Mouse (Mus musculus): Measurements from ENCODE around the gene Spr. TPM values are rescaled to one million over a fixed set of nuclear protein-coding genes. Genes with fewer than 3 reads are reported as not detected.
"Not testable (repeated sequence)": the region's sequence is repeated elsewhere in the genome, so short reads cannot be mapped to it uniquely, and the experiment has no call there.

Gene Spr
- total and polyA plus RNA-seq, 2 experiments from 2014 or later, result 60.9 to 108 TPM

GRCm38 (mm10) chr6:85141013-85141412 is 3.4 kb upstream of the Spr start:
- WGBS, result 3% methylated on average over 6 of the region's 7 CpGs
- TF ChIP-seq CTCF (IDR thresholded peaks at IDR 0.05; ENCODE audit: low read depth), result peak; percentile 58
- not testable (repeated sequence) for H3K27me3 ChIP-seq (ENCODE audit: control insufficient read depth, insufficient read depth, low read length); H3K27ac ChIP-seq (ENCODE audit: low read depth); H3K4me2 ChIP-seq (ENCODE audit: low read depth, low read length); H3K9me3 ChIP-seq (replicated peaks; ENCODE audit: control insufficient read depth, low read length); H3K9ac ChIP-seq (replicated peaks; ENCODE audit: low read depth, low read length); ATAC-seq (ENCODE audit: insufficient read depth, low read depth); H3K36me3 ChIP-seq (replicated peaks; ENCODE audit: control insufficient read depth, insufficient read depth, low read length); H3K4me3 ChIP-seq (ENCODE audit: low read depth, low read length)
- DNase-seq (ENCODE audit: low spot score), result peak; percentile 38
- peaks cover 12% of the 10 kb centered on the region for H3K4me1 ChIP-seq (ENCODE audit: control insufficient read depth, insufficient read depth)

- ATAC-seq (ENCODE audit: insufficient read depth, low read depth) (no peak), DNase-seq (ENCODE audit: low spot score) (no peak)
- TF ChIP-seq EP300 (IDR thresholded peaks at IDR 0.05; ENCODE audit: low read depth) (no peak), CTCF (IDR thresholded peaks at IDR 0.05; ENCODE audit: low read depth) (no peak)
- Histone ChIP-seq H3K36me3 (replicated peaks; ENCODE audit: control insufficient read depth, insufficient read depth, low read length) (peaks cover 8% of the 10 kb centered on the region; the same call in 1 of the 2 replicates), H3K4me1 (ENCODE audit: control insufficient read depth, insufficient read depth) (peaks cover 12% of the 10 kb centered on the region), H3K4me2 (ENCODE audit: low read depth, low read length) (no peak overlapping the region), H3K9me3 (replicated peaks; ENCODE audit: control insufficient read depth, low read length) (no peaks in the 10 kb centered on the region), H3K27ac (ENCODE audit: low read depth) (no peak overlapping the region), H3K4me3 (ENCODE audit: low read depth, low read length) (no peak overlapping the region), H3K27me3 (ENCODE audit: control insufficient read depth, insufficient read depth, low read length) (no peaks in the 10 kb centered on the region), H3K9ac (replicated peaks; ENCODE audit: low read depth, low read length) (no peak overlapping the region)
- WGBS, result 87% methylated on average over 2 of the region's 2 CpGs
Observed at GRCm38 (mm10) chr6:85139534-85139933, 2.0 kb upstream of the Spr start.

- H3K4me3 ChIP-seq (ENCODE audit: low read depth, low read length), result peak overlapping the region; percentile 96
- not testable (repeated sequence) for H3K27ac ChIP-seq (ENCODE audit: low read depth); DNase-seq (ENCODE audit: low spot score); H3K27me3 ChIP-seq (ENCODE audit: control insufficient read depth, insufficient read depth, low read length); ATAC-seq (ENCODE audit: insufficient read depth, low read depth); H3K9me3 ChIP-seq (replicated peaks; ENCODE audit: control insufficient read depth, low read length)
- WGBS, result 53% methylated on average over 7 of the region's 7 CpGs
- peaks cover 22% of the 10 kb centered on the region for H3K36me3 ChIP-seq (replicated peaks; ENCODE audit: control insufficient read depth, insufficient read depth, low read length)
- peaks cover 12% of the 10 kb centered on the region for H3K4me1 ChIP-seq (ENCODE audit: control insufficient read depth, insufficient read depth)
- peak overlapping the region; percentile 80 for H3K9ac ChIP-seq (replicated peaks; ENCODE audit: low read depth, low read length)
- H3K4me2 ChIP-seq (ENCODE audit: low read depth, low read length), result peak overlapping the region; percentile 74
Observed at GRCm38 (mm10) chr6:85136784-85137183, 782 bp downstream of the Spr start.

DNA sequence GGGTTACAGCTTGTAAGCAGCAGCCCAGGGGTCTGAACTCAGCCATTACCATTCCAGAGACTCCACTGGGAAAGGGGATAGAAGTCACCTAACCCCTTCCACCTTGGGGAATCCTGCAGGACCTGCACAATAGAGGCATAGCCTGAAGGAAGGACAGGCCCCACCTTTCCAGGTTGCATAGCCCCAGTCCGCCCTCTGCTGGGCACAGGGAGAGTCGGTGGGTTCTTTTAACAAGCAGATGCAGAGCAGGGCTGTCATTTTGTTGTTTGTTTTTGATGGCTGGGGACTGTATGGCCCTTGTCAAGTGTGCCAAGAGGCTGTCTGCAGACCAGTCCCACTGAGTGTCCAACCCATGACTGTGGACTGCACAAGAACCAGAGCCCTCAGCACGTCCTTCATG is 4.8 kb downstream of the Spr start:
- WGBS, result 36% methylated on average over 3 of the region's 3 CpGs
- ATAC-seq (ENCODE audit: insufficient read depth, low read depth); DNase-seq (ENCODE audit: low spot score): not testable (repeated sequence)

DNA sequence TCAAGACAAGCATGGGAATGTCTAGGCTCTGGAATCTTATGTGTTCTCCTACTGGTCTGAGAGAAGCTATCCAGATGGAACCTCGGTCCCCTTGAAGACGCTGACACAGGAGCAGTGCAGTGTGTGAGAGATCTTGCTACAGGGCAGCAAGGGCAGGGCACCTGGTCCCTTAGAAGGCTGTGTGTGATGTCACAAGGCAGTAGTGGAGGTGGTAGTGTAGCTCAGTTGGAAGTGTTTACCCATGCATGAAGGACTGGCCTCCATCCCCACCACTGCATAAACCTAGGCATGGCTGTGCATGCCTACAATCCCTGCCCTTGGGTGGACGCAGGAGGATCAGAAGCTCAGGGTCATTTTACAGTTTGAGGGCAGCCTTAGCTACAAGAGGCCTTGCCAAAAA is 5.3 kb downstream of the Spr start:
- H3K4me1 ChIP-seq (ENCODE audit: control insufficient read depth, insufficient read depth); ATAC-seq (ENCODE audit: insufficient read depth, low read depth); DNase-seq (ENCODE audit: low spot score); H3K27ac ChIP-seq (ENCODE audit: low read depth); H3K27me3 ChIP-seq (ENCODE audit: control insufficient read depth, insufficient read depth, low read length); H3K4me2 ChIP-seq (ENCODE audit: low read depth, low read length); H3K4me3 ChIP-seq (ENCODE audit: low read depth, low read length); H3K9me3 ChIP-seq (replicated peaks; ENCODE audit: control insufficient read depth, low read length); H3K9ac ChIP-seq (replicated peaks; ENCODE audit: low read depth, low read length): not testable (repeated sequence)
- WGBS, result 74% methylated on average over 3 of the region's 3 CpGs
- peaks cover 22% of the 10 kb centered on the region for H3K36me3 ChIP-seq (replicated peaks; ENCODE audit: control insufficient read depth, insufficient read depth, low read length)

More for the DNA sequence above, 4.8 kb downstream of the Spr start:
- TF ChIP-seq CTCF (IDR thresholded peaks at IDR 0.05; ENCODE audit: low read depth), result peak; percentile 60
- not testable (repeated sequence) for H3K9me3 ChIP-seq (replicated peaks; ENCODE audit: control insufficient read depth, low read length); H3K4me2 ChIP-seq (ENCODE audit: low read depth, low read length); H3K27me3 ChIP-seq (ENCODE audit: control insufficient read depth, insufficient read depth, low read length); H3K27ac ChIP-seq (ENCODE audit: low read depth); H3K9ac ChIP-seq (replicated peaks; ENCODE audit: low read depth, low read length); H3K4me3 ChIP-seq (ENCODE audit: low read depth, low read length); H3K4me1 ChIP-seq (ENCODE audit: control insufficient read depth, insufficient read depth)
- H3K36me3 ChIP-seq (replicated peaks; ENCODE audit: control insufficient read depth, insufficient read depth, low read length), result peaks cover 22% of the 10 kb centered on the region

DNA sequence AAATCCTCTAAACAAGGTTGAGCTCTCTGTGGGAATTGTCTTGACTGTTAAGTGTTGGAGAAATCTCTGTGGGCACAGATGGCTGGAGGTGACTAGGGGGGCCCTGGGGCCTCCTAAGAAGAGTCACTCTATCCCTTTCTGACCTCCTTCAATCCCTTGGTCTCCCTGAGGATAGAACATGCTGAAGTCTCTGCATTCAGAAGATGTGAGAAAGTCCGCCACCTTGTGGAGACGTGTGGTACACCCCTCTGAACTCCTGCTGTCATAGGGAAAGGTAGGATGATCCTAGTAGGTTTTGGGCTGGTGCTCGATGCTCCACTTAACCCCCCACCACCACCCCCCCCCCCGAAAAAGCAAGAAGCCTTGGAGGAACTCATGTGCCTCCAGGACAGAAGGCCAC is 5.9 kb downstream of the Spr start:
- H3K9me3 ChIP-seq (replicated peaks; ENCODE audit: control insufficient read depth, low read length), result no peaks in the 10 kb centered on the region
- ATAC-seq (ENCODE audit: insufficient read depth, low read depth) (peak; percentile 31; the same call in 1 of the 2 replicates), DNase-seq (ENCODE audit: low spot score) (peak; percentile 47)
- no peak overlapping the region for H3K4me2 ChIP-seq (ENCODE audit: low read depth, low read length)
- no peak overlapping the region for H3K9ac ChIP-seq (replicated peaks; ENCODE audit: low read depth, low read length)
- H3K36me3 ChIP-seq (replicated peaks; ENCODE audit: control insufficient read depth, insufficient read depth, low read length), result peaks cover 22% of the 10 kb centered on the region
- H3K27ac ChIP-seq (ENCODE audit: low read depth), result no peak overlapping the region
- WGBS, result 3% methylated on average over 4 of the region's 4 CpGs
- TF ChIP-seq EP300 (IDR thresholded peaks at IDR 0.05; ENCODE audit: low read depth) (no peak), CTCF (IDR thresholded peaks at IDR 0.05; ENCODE audit: low read depth) (peak; percentile 78)
- H3K4me1 ChIP-seq (ENCODE audit: control insufficient read depth, insufficient read depth), result peaks cover 3% of the 10 kb centered on the region; the same call in 1 of the 2 replicates
- H3K4me3 ChIP-seq (ENCODE audit: low read depth, low read length), result no peak overlapping the region
- H3K27me3 ChIP-seq (ENCODE audit: control insufficient read depth, insufficient read depth, low read length), result peaks cover 9% of the 10 kb centered on the region

Measured in heart, postnatal 0 days (tissue).